Mouse (Mus musculus) cortical plate, adult 2 months (tissue): Measurements from ENCODE around the gene Cmah. TPM values are rescaled to one million over a fixed set of nuclear protein-coding genes. Genes with fewer than 3 reads are reported as not detected.

Experiments used
- H3K27ac ChIP-seq: fragments of 200-500 bp; 2 replicates; pipeline ENCODE4 v1.5.1; 2012; ENCODE audit warnings: low read length, control low read depth, inconsistent platforms; ENCODE audit not compliant: insufficient read depth
- H3K4me1 ChIP-seq: fragments of 200-500 bp; 2 replicates; pipeline ENCODE4 v1.6.1; 2011; ENCODE audit warnings: low read length; ENCODE audit not compliant: control insufficient read depth, insufficient read depth
- H3K4me3 ChIP-seq: fragments of 200-500 bp; 2 replicates; pipeline ENCODE4 v1.5.1; 2011; ENCODE audit warnings: mild to moderate bottlenecking, low read length, control low read depth; ENCODE audit not compliant: insufficient read depth
- CTCF ChIP-seq: fragments of 200-500 bp; IDR thresholded peaks from 2 replicates; pipeline ENCODE4 v1.5.1; 2011; ENCODE audit warnings: mild to moderate bottlenecking, control low read depth, low read length; ENCODE audit not compliant: insufficient read depth; ENCODE audit errors: extremely low read depth
- POLR2A ChIP-seq: fragments of 200-500 bp; IDR thresholded peaks from 2 replicates; pipeline ENCODE4 v1.6.1; 2011; ENCODE audit warnings: mild to moderate bottlenecking, low read length, control low read depth; ENCODE audit not compliant: insufficient read depth; ENCODE audit errors: extremely low read depth
- polyA plus RNA-seq: library from polyadenylated mRNA; depleted of rRNA; stranded (reverse); fragments of >200 nt; gene quantifications from 2 replicates; pipeline ENCODE4 v1.2.3, GENCODE M21; 2012

Gene Cmah
- polyA plus RNA-seq, 1 experiment: 0.04 TPM

DNA sequence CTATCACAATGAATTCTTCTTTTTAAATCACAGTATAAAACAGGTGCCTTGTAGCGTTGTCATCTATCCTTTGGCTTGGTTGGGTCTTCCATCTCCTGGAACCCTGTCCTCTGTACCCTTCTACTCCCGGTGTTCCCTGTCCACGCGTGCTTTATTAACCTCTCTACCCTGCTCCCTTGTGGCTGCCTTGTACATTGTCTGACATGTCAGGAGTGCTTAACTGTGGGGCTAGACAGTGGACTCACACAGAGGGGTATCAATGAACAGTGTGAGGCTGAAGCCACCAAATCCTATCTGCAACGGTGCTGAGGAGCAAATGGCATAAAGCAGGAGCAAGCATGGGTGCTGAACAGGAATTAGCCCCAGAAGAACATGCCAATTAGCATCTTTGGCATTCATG is 133.3 kb downstream of the Cmah start:
- Histone ChIP-seq H3K4me1 (no peaks in the 10 kb centered on the region), H3K27ac (no peak overlapping the region), H3K4me3 (no peak overlapping the region)
- no peak for TF ChIP-seq CTCF
- no peak for TF ChIP-seq POLR2A

DNA sequence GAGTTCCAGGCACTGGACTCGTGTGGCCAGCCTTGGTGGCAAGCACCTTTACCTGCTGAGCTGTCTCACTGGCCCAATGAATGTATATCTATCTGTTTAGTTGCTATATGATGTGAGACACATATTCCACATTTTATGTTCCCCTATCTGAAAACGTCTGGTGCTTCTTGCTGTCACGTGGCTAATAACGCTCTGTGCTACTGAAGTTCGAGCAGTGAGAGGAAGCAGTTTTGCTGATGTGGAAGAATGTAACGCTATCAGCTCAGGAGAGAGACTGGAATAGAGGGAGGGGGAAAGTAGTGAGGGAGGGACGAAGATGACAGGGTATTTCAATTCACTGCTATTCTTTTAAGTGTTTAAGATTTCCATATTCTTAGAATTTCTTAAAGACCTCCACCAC is 136.6 kb downstream of the Cmah start:
- Histone ChIP-seq H3K4me3 (no peak overlapping the region), H3K27ac (no peak overlapping the region), H3K4me1 (no peaks in the 10 kb centered on the region)
- TF ChIP-seq POLR2A (no peak), CTCF (no peak)

DNA sequence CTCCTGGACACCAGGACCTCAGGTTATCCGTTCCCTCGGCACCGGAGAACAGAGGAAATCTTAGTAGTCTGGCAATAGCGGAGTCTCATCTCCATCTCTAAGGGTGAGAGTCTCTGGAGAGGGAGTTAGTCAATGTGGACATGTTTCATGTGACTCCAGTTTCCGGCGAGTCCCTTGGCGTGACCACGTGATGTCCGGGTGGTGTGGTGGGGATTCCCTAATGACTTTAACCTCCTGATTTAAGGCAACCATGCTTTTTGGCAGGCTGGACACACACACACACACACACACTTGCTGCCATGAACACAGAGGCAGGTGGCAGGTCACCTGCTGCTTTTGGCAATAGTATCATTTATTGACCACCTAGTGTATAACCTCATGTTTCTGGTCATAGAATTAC is 138.8 kb downstream of the Cmah start:
- no peak overlapping the region for H3K27ac ChIP-seq
- no peak for TF ChIP-seq POLR2A
- no peak for TF ChIP-seq CTCF
- no peaks in the 10 kb centered on the region for H3K4me1 ChIP-seq
- no peak overlapping the region for H3K4me3 ChIP-seq

DNA sequence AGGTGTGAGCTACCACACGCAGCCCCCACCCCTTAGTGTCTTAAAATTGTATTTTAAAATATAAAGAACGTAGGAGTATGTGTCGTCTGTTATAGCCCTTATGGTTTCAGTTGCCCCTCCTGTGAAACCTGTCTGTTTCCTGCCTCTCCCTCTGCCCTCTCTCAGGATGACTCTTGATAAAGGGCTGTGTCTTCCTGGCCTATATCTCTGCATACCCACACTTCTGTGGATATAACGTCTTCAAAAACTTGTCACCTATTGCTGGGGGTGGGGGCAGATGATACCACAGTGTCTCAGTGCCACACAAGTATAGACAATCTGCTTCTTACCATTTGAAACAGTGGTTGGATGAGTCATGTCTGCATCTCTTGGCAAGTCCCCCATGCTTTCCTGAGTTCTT is 140.6 kb downstream of the Cmah start:
- TF ChIP-seq CTCF (no peak), POLR2A (no peak)
- H3K27ac ChIP-seq: no peak overlapping the region
- no peaks in the 10 kb centered on the region for H3K4me1 ChIP-seq
- H3K4me3 ChIP-seq: no peak overlapping the region

DNA sequence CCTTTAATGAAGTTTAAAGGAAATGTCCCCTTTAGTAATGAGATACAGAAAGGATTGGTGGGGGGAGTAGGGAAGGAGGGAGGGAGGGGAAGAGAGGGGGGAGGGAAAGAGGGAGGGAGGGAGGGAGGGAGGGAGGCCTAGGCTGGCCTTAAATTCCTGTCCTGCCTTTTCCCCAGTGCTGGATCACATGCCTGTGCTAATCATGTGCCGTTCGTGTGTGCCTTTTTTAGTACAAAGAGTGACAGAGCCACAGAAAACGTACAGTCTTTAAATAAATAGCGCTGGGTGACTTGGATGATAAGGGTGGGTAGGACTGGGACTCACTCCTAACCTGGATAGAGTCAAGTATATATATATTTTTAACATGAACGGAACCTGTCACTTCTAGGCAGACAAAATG is 150.4 kb downstream of the Cmah start:
- Histone ChIP-seq H3K4me1 (no peaks in the 10 kb centered on the region), H3K27ac (no peak overlapping the region), H3K4me3 (no peak overlapping the region)
- TF ChIP-seq POLR2A (no peak), CTCF (no peak)

DNA sequence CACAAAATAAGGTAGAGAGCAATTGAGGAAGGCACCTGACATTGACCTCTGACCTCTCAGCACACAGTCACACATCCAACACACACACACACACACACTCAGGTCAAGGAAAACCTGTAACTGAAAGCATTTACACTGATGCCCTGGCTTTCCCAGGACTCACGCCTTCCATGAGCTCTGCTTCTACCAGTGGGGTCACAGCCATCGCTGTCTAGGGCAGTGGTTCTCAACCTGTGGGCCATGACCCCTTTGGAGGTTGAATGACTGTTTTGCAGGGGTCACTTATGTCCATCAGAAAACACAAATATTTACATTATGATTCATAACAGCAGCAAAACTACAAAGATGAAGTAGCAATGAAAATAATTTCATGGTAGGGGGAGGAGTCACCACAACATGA is 152.3 kb downstream of the Cmah start:
- Histone ChIP-seq H3K27ac (no peak overlapping the region), H3K4me1 (no peaks in the 10 kb centered on the region), H3K4me3 (no peak overlapping the region)
- TF ChIP-seq CTCF: no peak
- no peak for TF ChIP-seq POLR2A

DNA sequence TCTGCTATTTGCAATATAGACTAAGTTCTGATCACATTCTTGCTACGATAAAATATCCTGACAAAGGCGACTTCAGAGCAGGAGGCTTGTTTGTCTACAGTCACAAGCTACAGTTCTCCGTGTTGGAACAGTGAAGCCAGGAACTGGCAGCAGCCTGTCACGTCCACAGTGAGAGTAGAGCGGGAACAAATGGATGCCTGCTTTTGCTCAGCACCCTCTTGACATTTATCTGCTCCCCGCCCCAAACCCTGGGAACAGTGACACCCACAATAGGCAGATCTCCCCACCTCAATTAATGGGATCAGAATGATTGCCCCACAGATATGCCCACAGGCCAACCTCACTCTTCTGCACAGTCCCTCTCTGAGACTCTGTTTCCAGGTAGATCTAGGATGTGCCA is 153.6 kb downstream of the Cmah start:
- H3K27ac ChIP-seq: no peak overlapping the region
- H3K4me1 ChIP-seq: no peaks in the 10 kb centered on the region
- TF ChIP-seq POLR2A (no peak), CTCF (no peak)
- H3K4me3 ChIP-seq: no peak overlapping the region

DNA sequence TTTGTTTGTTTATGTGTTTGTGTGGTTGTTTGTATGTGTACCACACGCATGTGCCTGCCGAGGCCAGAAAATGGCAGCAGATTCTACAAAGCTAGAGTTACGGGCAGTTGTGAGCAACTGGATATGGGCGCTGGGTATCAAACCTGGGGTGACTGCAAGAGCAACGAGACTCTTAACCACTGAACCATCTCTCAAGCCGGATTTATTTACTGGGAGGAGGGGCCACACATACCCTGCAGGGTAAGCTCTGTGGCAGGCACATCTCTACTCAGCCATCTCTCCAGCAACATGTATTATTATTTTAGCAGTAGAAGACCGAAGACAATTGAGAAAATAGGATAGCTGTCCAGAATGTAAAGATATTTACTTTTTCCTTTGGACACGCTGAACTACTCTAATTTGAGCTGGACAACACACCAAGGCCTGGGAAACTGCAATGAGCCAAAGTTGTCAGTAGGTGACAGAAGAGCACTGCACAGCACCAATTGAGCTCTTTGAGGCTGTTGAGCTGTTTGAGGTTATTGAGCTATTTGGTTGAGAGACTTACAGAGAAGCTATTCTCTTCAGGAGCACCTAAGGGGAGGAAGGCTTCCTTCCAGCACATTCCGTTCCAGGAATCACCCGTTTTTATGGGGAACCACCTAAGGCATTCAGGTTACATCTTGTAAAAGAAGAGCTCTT is 154.6 kb downstream of the Cmah start:
- H3K4me1 ChIP-seq: no peaks in the 10 kb centered on the region
- H3K4me3 ChIP-seq: no peak overlapping the region

DNA sequence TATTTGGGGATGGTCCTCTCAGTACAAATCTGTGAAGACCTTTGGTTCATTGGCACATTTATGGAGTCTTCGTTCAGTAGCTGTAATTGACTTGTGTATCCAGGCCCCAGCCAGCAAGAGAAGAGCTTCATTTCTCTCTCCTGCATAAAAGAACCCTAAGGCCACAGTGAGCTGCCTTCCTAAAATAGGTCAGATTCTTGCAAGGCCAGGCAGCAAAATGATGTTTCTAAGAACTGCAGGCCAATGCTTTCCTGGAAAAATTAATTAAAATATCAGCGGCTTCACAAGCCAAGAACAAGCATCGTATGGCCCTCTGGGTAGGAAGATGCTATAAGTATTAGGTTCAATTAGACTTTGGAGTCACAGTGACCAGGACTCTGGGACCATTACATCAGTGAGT is 156.5 kb downstream of the Cmah start:
- Histone ChIP-seq H3K4me3 (no peak overlapping the region), H3K4me1 (no peaks in the 10 kb centered on the region), H3K27ac (no peak overlapping the region)
- TF ChIP-seq POLR2A: no peak
- no peak for TF ChIP-seq CTCF

More for the DNA sequence above, 154.6 kb downstream of the Cmah start:
- TF ChIP-seq CTCF (peak; percentile 100), POLR2A (no peak)
- no peak overlapping the region for H3K27ac ChIP-seq

DNA sequence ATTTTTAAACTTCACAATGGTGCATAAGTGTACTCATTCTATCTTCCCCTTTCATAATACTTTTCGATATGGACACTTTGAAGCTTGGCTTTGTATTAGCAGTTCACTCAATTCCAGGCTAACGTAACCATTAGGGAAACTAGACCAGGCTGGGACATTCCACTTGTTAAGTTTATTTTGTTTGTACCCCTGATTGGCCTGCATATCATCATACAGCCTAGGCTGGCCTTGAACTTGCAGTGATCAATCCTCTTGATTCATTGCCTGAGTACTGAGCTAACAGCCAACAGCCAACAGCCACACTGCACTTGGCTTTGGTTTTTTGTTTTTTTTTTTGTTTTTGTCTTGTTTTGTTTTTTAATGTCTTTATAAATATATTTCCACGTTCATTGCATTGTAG is 157.6 kb downstream of the Cmah start:
- TF ChIP-seq POLR2A (no peak), CTCF (no peak)
- Histone ChIP-seq H3K27ac (no peak overlapping the region), H3K4me1 (no peaks in the 10 kb centered on the region), H3K4me3 (no peak overlapping the region)
